Mouse (Mus musculus) testis, adult 2 months (tissue): ENCODE measurements around the gene Tmem45a. TPM values are rescaled to one million over a fixed set of nuclear protein-coding genes. Genes with fewer than 3 reads are reported as not detected.

Experiments used
- H3K27ac ChIP-seq: fragments of 200-500 bp; 2 replicates; pipeline ENCODE4 v1.5.1; 2012; ENCODE audit warnings: low read depth, low read length; ENCODE audit not compliant: control insufficient read depth, insufficient read depth
- H3K27me3 ChIP-seq: fragments of 200-500 bp; 2 replicates; pipeline ENCODE4 v1.6.1; 2012; ENCODE audit warnings: mild to moderate bottlenecking, low read length, moderate library complexity; ENCODE audit not compliant: control insufficient read depth, insufficient read depth
- H3K36me3 ChIP-seq: fragments of 200-500 bp; 2 replicates; pipeline ENCODE4 v1.6.1; 2012; ENCODE audit warnings: mild to moderate bottlenecking, low read length; ENCODE audit not compliant: control insufficient read depth, insufficient read depth
- H3K4me1 ChIP-seq: fragments of 200-500 bp; 2 replicates; pipeline ENCODE4 v1.6.1; 2012; ENCODE audit warnings: low read length; ENCODE audit not compliant: control insufficient read depth, insufficient read depth
- H3K4me3 ChIP-seq: fragments of 200-500 bp; 2 replicates; pipeline ENCODE4 v1.5.1; 2012; ENCODE audit warnings: low read depth, mild to moderate bottlenecking, low read length, moderate library complexity, mixed read lengths; ENCODE audit not compliant: control insufficient read depth
- CTCF ChIP-seq: fragments of 200-500 bp; IDR thresholded peaks from 2 replicates; pipeline ENCODE4 v1.5.1; 2012; ENCODE audit warnings: low read depth, mild to moderate bottlenecking, inconsistent platforms, low read length, moderate library complexity; ENCODE audit not compliant: control insufficient read depth, insufficient read depth, insufficient replicate concordance
- POLR2A ChIP-seq: fragments of 200-500 bp; IDR thresholded peaks from 2 replicates; pipeline ENCODE4 v1.6.1; 2012; ENCODE audit warnings: low read depth, mild to moderate bottlenecking, inconsistent platforms, low read length, moderate library complexity; ENCODE audit not compliant: control insufficient read depth
- polyA plus RNA-seq: library from polyadenylated mRNA; depleted of rRNA; stranded (reverse); fragments of >200 nt; gene quantifications from 2 replicates; pipeline ENCODE4 v1.2.3, GENCODE M21; 2012

The Tmem45a gene
- polyA plus RNA-seq, 1 experiment = 1.4 TPM

DNA sequence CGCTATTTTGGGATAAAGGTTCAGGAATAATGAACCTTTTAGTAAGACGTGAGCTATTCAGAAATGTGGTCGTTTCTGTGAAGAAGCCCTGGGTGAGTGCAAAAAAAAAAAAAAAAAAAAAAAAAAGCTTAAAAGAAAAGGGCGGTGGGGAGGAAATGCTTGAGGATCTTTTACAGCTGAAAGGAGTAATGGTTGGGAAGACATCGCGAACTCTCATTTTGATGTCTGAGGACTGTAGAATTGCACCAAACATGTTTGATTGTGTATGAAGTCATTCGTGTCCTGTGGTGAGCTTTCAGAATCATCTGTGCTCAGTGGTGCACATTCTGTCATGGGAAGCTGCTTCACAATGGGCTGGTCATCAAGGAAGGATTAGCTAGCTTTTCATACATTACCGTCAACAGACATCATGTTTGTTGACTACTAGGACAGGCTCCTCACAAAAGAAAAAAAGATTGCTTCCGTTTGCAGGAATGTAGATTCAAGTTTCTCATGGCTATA is 700 bp upstream of the Tmem45a start:
- Histone ChIP-seq H3K4me3 (no peak overlapping the region), H3K4me1 (peaks cover 4% of the 10 kb centered on the region), H3K27ac (no peak overlapping the region), H3K36me3 (no peaks in the 10 kb centered on the region), H3K27me3 (no peaks in the 10 kb centered on the region)
- TF ChIP-seq POLR2A = no peak
- TF ChIP-seq CTCF = no peak

DNA sequence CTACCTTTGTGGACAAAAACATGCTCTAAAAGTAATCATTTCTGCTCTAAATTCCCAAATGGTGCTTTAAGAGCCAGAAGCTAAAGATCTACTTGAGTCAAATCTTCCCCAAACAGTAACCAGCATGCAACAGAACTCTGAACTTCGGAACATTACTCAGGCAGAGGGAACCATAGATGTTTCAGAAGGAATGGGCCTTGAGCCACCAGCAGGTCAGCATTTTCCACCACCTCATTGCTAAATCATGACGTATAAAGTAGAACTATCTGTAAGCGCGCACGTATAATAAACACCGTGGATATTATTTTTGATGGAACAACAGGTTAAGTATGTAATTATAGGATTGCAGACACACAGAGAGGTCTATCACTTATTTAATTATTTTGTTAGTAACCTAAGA is 1.2 kb downstream of the Tmem45a start:
- peaks cover 4% of the 10 kb centered on the region for H3K4me1 ChIP-seq
- H3K36me3 ChIP-seq = no peaks in the 10 kb centered on the region
- H3K4me3 ChIP-seq = no peak overlapping the region
- no peaks in the 10 kb centered on the region for H3K27me3 ChIP-seq
- TF ChIP-seq POLR2A (no peak), CTCF (no peak)
- H3K27ac ChIP-seq = no peak overlapping the region

DNA sequence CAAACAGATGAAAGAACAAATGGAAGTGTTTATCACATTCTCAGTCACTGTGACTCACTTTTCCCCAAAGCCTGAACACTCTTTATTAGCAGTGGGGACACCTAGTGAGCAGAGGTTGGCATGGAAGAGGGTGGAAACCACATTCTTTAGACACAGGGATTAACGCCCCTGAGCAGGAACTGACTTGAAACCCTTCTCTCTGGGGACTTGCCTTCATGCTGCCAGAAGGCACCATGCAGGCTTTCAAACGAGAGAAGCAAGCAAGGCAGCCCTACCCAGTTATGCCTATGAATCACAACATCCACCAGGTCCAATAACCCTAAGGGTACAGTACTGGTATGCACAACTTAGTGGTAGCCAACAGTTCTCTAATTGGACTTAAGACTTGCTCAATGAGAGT is 12.6 kb downstream of the Tmem45a start:
- Histone ChIP-seq H3K27me3 (no peaks in the 10 kb centered on the region), H3K36me3 (no peaks in the 10 kb centered on the region), H3K4me1 (no peaks in the 10 kb centered on the region), H3K27ac (no peak overlapping the region), H3K4me3 (no peak overlapping the region)
- TF ChIP-seq POLR2A (no peak), CTCF (no peak)

DNA sequence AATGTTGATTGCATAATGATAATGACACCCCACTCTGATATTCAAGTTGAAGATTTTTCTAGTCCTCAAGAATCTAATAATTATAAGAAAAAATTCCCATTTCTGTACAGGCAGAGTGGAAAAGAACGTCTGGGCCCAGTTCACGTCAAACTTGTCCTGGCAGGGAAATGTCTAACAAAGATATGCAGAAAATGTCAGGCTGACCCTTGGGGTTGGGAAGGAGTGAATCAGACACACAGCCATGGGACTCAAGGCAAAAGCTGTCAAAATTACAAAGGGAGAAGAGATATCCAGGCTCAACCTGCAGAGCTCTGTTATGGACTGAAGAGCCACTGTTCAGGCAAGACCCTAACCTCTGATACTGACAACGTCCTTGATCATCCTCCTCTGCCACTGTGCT is 15.5 kb downstream of the Tmem45a start:
- Histone ChIP-seq H3K4me1 (no peaks in the 10 kb centered on the region), H3K27me3 (no peaks in the 10 kb centered on the region), H3K4me3 (no peak overlapping the region), H3K36me3 (no peaks in the 10 kb centered on the region), H3K27ac (no peak overlapping the region)
- TF ChIP-seq CTCF (no peak), POLR2A (no peak)

DNA sequence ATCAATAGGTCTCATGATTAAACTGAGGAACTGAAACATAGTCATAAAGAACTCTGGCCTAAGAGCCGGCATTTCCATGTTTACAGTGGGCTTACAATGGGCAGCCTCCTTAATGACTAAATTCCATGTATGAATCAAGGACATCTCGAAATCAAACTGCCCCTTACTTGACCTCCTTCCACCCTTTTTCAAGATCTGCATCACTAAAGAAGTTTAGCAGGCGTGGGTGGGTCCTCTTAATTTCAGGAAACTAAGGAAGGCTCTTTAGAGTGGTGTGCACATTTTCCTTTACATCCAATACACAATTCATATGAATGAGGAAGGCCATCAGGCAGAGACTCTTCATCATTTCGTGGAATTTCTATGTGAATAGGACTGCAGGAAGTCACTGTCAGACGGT is 17.6 kb downstream of the Tmem45a start:
- no peaks in the 10 kb centered on the region for H3K27me3 ChIP-seq
- H3K4me1 ChIP-seq = no peaks in the 10 kb centered on the region
- no peaks in the 10 kb centered on the region for H3K36me3 ChIP-seq
- H3K4me3 ChIP-seq = no peak overlapping the region
- H3K27ac ChIP-seq = no peak overlapping the region
- TF ChIP-seq CTCF = no peak

DNA sequence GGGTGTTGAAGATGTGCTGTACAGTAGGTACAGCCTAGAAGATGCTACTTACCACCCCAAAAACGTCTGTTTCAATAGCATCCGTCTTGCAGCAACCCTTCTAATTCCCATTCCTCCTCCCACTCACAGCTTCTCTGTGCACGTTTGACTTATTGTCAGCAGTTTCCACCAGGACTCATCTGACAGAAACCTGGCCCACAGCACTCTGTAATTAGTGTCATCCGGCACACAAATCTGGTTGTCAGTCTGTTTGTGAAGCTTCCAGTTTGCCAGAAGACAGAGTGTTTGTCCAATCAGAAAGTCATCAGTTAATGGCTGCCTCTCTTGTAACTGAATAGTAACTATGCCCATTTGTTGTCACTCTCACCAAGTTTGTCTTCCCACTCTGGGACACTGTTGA is 18.4 kb downstream of the Tmem45a start:
- H3K4me1 ChIP-seq = no peaks in the 10 kb centered on the region
- TF ChIP-seq CTCF (no peak), POLR2A (no peak)
- H3K4me3 ChIP-seq = no peak overlapping the region
- no peak overlapping the region for H3K27ac ChIP-seq
- H3K36me3 ChIP-seq = no peaks in the 10 kb centered on the region
- no peaks in the 10 kb centered on the region for H3K27me3 ChIP-seq

DNA sequence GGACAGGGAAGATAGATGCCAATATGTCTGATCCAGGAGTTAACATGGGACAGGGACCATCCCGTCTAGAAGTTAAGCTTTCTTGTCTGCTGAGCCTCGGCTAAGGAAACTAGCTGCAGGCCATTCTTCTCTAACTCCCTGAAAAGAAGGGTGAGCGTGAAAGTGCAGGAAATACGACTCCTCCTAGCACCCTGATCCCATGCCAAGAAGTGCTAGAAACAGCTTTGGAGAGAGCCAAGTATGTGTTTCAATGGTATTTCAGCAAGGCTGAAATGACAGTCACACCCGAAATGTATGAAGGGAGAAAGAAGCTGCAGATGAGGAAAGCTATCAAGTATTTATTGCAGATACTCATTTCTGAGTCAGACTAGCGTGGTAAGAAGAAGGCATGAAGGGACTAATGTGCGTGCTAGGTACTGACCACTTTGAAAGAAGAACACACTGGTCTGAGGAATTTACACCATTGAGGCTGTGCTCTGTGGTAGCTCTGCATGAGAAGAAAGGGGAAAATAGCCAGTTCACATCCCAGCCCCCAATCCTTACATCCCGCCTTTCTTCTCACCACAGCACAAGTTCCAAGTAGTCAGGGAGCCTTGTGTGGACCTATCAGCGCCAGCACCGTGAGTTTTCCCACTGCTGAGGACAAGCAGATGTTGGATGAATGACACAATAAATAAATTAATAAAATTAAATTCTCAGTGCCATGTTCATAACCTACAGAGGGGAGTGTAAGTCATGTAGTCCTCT is 33.0 kb downstream of the Tmem45a start:
- TF ChIP-seq POLR2A (no peak), CTCF (no peak)
- no peaks in the 10 kb centered on the region for H3K36me3 ChIP-seq
- H3K27ac ChIP-seq = no peak overlapping the region
- no peaks in the 10 kb centered on the region for H3K4me1 ChIP-seq
- H3K27me3 ChIP-seq = no peaks in the 10 kb centered on the region
- no peak overlapping the region for H3K4me3 ChIP-seq

DNA sequence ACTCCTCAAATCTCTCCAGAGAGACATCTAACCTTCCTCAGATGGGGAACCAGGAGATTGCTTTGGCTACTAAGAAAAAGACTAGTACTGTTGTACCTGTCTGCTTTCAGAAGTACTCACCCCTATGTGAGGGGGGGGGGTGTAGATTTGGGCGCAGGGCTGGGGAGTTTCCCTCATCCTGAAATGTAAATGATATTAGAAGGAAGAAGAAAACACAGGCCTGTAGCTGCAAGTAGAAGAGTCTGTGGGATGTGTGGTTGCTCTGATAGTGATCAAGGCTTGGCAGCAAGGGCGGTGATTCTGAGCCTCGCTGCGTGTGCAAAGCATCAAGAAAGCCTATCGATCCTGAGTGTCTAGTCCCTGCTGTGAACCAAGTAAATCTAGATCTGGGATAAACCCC is 43.0 kb downstream of the Tmem45a start:
- no peaks in the 10 kb centered on the region for H3K4me1 ChIP-seq
- no peak for TF ChIP-seq CTCF
- TF ChIP-seq POLR2A = no peak
- no peak overlapping the region for H3K27ac ChIP-seq
- no peaks in the 10 kb centered on the region for H3K27me3 ChIP-seq
- H3K4me3 ChIP-seq = no peak overlapping the region
- no peaks in the 10 kb centered on the region for H3K36me3 ChIP-seq
